Mouse (Mus musculus) ES-Bruce4 (cell line): ENCODE data around the gene Mus81. TPM values are rescaled to one million over a fixed set of nuclear protein-coding genes. Genes with fewer than 3 reads are reported as not detected.

Source experiments
- H3K27ac ChIP-seq: 2 replicates; pipeline ENCODE4 v1.5.1; 2012; ENCODE audit warnings: low read length, inconsistent platforms; ENCODE audit not compliant: insufficient read depth
- H3K27me3 ChIP-seq: 2 replicates; pipeline ENCODE4 v1.6.1; 2012; ENCODE audit warnings: mild to moderate bottlenecking, low read length, inconsistent platforms; ENCODE audit not compliant: control insufficient read depth, poor library complexity, insufficient read depth, severe bottlenecking
- H3K36me3 ChIP-seq: 2 replicates; pipeline ENCODE4 v1.6.1; 2012; ENCODE audit warnings: inconsistent platforms, mild to moderate bottlenecking, low read length, moderate library complexity; ENCODE audit not compliant: control insufficient read depth, poor library complexity, insufficient read depth, severe bottlenecking
- H3K4me1 ChIP-seq: one replicate; pipeline ENCODE4 v1.8.1; 2011; ENCODE audit warnings: low read length; ENCODE audit not compliant: control insufficient read depth, insufficient read depth
- H3K4me3 ChIP-seq: 2 replicates; pipeline ENCODE4 v1.5.1; 2011; ENCODE audit warnings: low read depth, mild to moderate bottlenecking, low read length
- H3K9ac ChIP-seq: 2 replicates; pipeline ENCODE4 v1.6.1; 2012; ENCODE audit warnings: low read depth, mild to moderate bottlenecking, inconsistent platforms; ENCODE audit not compliant: poor library complexity, severe bottlenecking
- H3K9me3 ChIP-seq: replicated peaks from 2 replicates; pipeline ENCODE4 v1.6.1; 2012; ENCODE audit warnings: mild to moderate bottlenecking, low read length, inconsistent platforms; ENCODE audit not compliant: control insufficient read depth, poor library complexity, insufficient read depth, severe bottlenecking
- CTCF ChIP-seq: IDR thresholded peaks from one replicate; pipeline ENCODE4 v1.8.1; 2011; ENCODE audit warnings: low read depth, low read length
- EP300 ChIP-seq: IDR thresholded peaks from 2 replicates; pipeline ENCODE4 v1.6.1; 2011; ENCODE audit warnings: low read depth, low read length; ENCODE audit not compliant: insufficient read depth
- POLR2A ChIP-seq: IDR thresholded peaks from one replicate; pipeline ENCODE4 v1.8.1; 2011; ENCODE audit warnings: low read length; ENCODE audit not compliant: insufficient read depth
- polyA plus RNA-seq: library from polyadenylated mRNA; stranded (reverse); fragments of >200 nt; gene quantifications from 2 replicates; pipeline ENCODE4 v1.2.4, GENCODE M21; 2011; ENCODE audit warnings: low read depth; ENCODE audit not compliant: missing spikeins, insufficient read depth, insufficient read length

Mus81 gene
- polyA plus RNA-seq, 1 experiment: 14.4 TPM

DNA sequence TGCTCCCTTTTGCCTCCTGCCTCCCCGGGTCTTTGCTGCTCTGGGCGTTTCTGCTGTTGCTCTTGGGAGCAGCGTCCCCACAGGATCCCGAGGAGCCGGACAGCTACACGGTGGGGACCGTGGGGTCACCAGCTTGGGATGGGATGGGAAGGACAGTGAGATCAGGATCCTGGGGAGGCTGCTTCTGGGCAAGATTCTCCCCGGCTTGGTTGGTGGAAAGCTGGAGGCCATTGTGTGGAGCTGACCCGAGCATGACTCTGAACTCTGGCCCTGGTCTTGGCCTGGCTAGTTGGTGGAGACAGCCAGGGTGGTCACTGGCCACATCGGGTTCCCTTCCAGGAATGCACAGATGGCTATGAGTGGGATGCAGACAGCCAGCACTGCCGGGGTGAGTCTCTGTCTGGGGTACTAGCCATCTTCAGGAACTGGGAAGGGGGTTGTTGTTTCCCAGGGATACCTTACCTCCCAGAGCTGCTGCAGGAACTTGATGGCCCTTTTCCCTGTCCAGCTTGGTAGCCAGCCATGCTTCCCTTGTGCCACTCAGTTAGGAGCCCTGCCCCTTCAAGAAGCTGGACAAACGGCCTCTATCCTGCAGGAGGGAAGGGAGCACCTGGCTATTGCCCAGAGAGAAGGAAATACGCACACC is 13.0 kb downstream of the Mus81 start:
- no peak overlapping the region for H3K27ac ChIP-seq
- H3K9ac ChIP-seq: peak overlapping the region; percentile 65
- H3K4me3 ChIP-seq: peak overlapping the region; percentile 58
- no peaks in the 10 kb centered on the region for H3K4me1 ChIP-seq
- H3K9me3 ChIP-seq: no peaks in the 10 kb centered on the region
- TF ChIP-seq CTCF (no peak), POLR2A (no peak), EP300 (no peak)
- H3K36me3 ChIP-seq: no peaks in the 10 kb centered on the region
- H3K27me3 ChIP-seq: no peaks in the 10 kb centered on the region

DNA sequence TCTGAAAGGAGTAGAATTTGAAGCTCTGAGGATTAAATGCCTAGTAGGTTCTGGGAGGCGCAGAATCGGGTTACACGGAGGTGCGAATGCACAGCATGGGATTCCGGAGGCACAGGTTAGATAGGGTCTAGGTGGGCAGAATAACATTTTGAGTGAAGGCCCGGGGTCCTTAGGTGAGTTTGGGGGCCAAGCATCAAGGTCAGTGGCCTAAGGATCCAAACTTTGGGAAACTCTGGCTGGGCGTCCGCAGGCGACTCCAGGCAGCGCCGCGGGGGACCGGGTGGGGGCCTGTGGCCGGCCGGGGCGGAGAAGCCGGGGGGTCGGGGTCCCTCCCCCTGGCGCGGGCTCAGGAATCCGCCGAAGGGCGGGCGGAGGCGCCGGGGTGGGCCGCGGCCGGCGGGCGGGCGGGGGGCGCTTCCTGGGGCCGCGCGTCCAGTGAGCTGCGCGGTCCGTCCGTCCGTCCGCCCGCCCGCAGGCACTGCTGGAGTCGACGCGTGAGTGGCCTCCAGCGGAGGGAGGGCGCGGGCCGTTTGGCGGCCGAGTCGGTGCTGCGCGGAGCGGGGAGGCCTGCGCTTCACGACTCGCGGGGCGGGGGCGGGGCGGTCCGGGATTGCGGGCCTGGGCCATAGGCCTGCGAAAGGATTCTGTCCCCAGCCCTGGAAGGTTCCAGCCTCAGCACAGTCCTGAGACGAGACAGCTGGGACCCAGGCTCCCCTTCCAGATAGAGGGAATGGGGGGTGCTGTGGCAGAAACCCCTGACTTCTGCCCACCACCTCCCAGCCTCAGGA is 13.7 kb downstream of the Mus81 start:
- Histone ChIP-seq H3K36me3 (no peaks in the 10 kb centered on the region), H3K9me3 (no peaks in the 10 kb centered on the region), H3K4me3 (peak overlapping the region; percentile 60), H3K27ac (no peak overlapping the region), H3K4me1 (no peaks in the 10 kb centered on the region), H3K9ac (peak overlapping the region; percentile 65), H3K27me3 (no peaks in the 10 kb centered on the region)
- no peak for TF ChIP-seq EP300
- no peak for TF ChIP-seq CTCF
- TF ChIP-seq POLR2A: no peak

DNA sequence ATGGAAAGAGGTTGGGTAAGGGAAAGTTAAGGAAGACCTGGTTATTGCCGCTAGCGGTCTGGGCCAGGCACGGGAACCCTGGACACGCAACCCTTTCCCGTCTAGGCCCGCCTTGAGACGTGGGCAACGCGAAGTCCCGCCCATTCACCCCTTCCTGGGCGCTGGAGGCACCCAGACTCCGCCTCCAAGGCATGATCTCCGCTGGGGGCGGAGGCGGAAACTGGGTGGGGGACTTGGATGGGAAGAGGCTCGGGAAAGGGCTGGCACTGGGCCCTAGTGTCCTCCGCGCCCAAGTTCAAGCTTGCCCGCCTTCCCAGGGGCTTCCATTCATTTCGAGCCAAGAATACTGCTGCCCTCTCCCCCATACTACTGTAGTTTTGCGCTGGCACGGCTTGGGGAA is 14.5 kb downstream of the Mus81 start, which contains the start of gene Efemp2:
Efemp2 (plus strand) TSS at position 235 of the 400 bp plus-strand sequence.
- H3K27ac ChIP-seq: no peak within 1 kb of the TSS
- peak within 1 kb of the TSS; percentile 65 for H3K9ac ChIP-seq
- H3K9me3 ChIP-seq: no peaks in the 10 kb centered on the region
- H3K36me3 ChIP-seq: no peaks in the 10 kb centered on the region
- peak within 1 kb of the TSS; percentile 73 for H3K4me3 ChIP-seq
- no peaks in the 10 kb centered on the region for H3K4me1 ChIP-seq
- TF ChIP-seq POLR2A (peak; percentile 70), CTCF (no peak)
- no peaks in the 10 kb centered on the region for H3K27me3 ChIP-seq

DNA sequence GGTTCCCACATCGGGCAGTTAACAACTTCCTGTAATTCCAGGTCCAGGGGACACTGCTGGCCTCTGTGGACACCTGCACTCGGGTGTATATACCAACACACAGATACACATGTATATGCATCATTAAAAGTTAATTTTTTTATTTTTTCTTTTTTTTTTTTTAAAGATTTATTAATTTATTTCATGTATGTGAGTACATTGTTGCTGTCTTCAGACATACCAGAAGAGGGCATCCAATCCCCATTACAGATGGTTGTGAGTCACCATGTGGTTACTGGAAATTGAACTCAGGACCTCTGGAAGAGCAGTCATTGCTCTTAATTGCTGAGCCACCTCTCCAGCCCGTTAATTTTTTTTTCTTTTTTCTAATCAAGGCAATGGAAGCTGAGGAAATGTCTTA is 15.3 kb downstream of the Mus81 start:
- TF ChIP-seq CTCF: no peak
- no peak for TF ChIP-seq POLR2A
- H3K27ac ChIP-seq: no peak overlapping the region
- H3K9me3 ChIP-seq: no peaks in the 10 kb centered on the region
- no peaks in the 10 kb centered on the region for H3K4me1 ChIP-seq
- no peaks in the 10 kb centered on the region for H3K27me3 ChIP-seq
- H3K9ac ChIP-seq: no peak overlapping the region; the same call in 1 of the 2 replicates
- H3K36me3 ChIP-seq: no peaks in the 10 kb centered on the region
- H3K4me3 ChIP-seq: no peak overlapping the region

DNA sequence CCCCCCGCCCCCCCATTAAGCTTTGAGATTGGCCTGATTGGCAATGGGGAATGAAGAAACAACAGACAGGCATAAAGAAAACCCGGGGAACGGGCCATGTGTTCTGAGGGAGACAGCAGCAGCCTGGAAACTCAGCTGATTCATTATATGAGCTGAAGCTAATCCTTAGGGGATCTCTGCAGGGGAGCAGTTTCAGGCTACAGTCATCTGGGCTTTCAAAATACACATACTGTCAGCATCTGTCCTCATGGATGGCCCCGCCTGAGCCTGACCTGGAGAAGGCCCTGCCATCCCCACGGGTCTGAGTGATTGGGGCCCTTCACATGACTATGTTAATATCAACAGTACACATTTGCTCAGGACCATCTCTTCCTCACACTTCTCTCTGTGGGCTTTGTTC is 16.4 kb downstream of the Mus81 start:
- Histone ChIP-seq H3K27ac (no peak overlapping the region), H3K9me3 (no peaks in the 10 kb centered on the region), H3K27me3 (no peaks in the 10 kb centered on the region), H3K4me3 (no peak overlapping the region), H3K36me3 (no peaks in the 10 kb centered on the region), H3K9ac (no peak overlapping the region), H3K4me1 (no peaks in the 10 kb centered on the region)
- TF ChIP-seq POLR2A (no peak), CTCF (no peak)

DNA sequence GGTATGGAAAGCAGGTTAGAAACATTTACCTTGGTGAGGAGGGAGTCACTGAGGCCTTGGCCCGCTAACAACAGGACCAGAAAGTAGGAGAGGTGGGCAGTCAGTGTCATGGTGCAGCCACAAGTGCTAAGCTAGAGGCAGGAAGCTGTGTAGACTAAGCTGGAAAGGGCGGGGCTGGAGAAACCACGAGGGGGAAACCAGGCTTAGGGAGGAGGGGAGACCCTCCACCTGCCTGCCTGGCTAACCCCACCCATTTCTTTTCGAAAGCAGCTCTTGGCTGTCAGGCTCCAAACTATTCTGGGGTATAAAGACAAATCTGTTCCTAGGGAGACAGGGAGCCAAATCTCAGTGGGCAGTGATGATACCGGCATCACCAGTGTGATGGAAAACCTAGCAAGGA is 19.8 kb downstream of the Mus81 start, which contains the start of gene Ctsw:
Ctsw (minus strand) TSS at position 134 of the 400 bp plus-strand sequence.
- Histone ChIP-seq H3K4me3 (no peak within 1 kb of the TSS), H3K9ac (no peak within 1 kb of the TSS), H3K27me3 (no peaks in the 10 kb centered on the region), H3K36me3 (peaks cover 3% of the 10 kb centered on the region; the same call in 1 of the 2 replicates), H3K4me1 (no peaks in the 10 kb centered on the region), H3K9me3 (no peaks in the 10 kb centered on the region), H3K27ac (no peak within 1 kb of the TSS; the same call in 1 of the 2 replicates)
- TF ChIP-seq EP300 (no peak), POLR2A (no peak), CTCF (no peak)
